Mouse (Mus musculus) kidney, postnatal 4 days (tissue): ENCODE data around the gene Dync1i2.
A peak's percentile ranks its signal among the peaks of the same experiment; 100 is the strongest.

ENCODE experiments used
- DNase-seq, 2 experiments: peaks; one replicate each; pipeline ENCODE4 v3.0.0; 2021; ENCODE audit warnings: mixed read lengths in 2 of 2

Dync1i2 gene

GRCm38 (mm10) chr2:71203819-71204432 lies 7.6 kb upstream of the Dync1i2 start:
- DNase-seq, result peak; percentile 53 to 63

- no peak for DNase-seq
These were observed 2.3 kb upstream of the Dync1i2 start for GRCm38 (mm10) chr2:71209041-71209755.

DNA sequence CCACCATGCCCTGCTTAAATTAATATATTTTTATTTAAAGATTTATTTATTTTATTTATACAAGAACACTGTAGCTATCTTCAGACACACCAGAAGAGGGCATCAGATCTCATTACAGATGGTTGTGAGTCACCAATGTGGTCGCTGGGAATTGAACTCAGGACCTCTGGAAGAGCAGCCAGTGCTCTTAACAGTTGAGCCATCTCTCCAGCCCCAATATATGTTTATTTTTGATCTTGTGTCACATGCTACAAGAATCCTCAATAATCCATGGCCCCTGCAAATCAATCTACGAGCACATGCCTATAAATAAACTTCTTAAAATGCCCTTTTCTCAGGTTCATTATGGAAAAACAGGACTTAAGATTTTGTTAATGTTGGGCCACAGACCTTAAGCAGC lies 410 bp upstream of the Dync1i2 start:
- DNase-seq, result no peak

DNA sequence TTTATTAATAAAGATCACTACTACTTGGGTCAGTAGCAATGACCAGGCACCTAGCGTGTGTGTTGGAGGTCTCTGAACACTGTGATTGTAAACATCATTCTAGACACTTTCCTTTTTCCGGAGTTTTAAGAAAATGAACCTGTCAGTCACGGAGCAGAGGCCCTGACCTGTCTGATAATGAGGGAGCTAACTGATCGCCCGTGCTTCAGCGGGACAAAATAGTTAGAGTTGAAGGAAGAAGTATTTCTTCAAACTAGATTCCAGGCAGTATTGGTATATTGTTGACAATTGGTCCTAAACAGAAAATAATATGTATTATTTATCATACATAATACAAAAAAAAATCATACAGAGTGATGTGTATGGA lies 837 bp downstream of the Dync1i2 start:
- DNase-seq, result no peak

DNA sequence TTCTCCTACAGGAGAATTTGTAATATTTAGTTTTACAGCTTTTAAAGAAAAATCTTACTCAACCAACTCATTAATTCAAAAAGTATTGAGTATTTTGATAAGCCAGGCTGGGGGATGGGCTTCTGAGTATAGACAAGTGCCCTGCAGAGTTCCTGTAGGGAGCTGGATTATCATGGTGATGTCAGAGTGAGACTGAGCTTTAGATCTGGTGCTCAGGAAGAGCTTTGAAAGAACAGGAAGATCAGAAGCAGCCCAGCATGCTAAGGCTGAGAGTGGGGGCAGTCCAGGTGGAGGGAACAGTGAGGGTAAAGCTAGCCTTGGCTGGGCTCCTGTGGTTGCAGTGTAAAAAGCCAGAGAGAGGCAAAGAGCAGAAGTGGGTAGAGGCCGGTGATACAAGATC lies 9.5 kb downstream of the Dync1i2 start:
- DNase-seq, result no peak

GRCm38 (mm10) chr2:71227398-71227797 lies 15.9 kb downstream of the Dync1i2 start:
- no peak for DNase-seq

- DNase-seq, result no peak
These were observed 18.1 kb downstream of the Dync1i2 start for GRCm38 (mm10) chr2:71229603-71230002.

GRCm38 (mm10) chr2:71231951-71232350 lies 20.4 kb downstream of the Dync1i2 start:
- DNase-seq, result no peak

DNA sequence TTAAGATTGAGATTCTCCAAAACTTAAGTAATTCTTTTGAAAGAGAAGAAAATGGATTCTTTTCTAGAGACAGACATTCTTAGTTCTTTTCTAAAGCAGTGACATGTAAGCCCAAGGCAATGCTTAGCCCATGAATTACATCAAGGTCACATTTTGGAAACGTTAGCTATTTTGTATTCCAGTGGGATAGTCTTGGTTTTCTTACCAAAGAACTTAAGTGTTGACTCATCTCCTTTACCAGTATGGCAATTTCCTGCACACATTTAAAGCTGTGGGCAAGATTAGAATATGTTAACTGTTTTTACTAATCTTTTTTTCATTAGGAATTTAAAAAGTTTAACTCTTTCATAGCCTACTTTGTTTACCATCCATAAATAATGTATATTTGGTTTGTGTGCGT lies 21.5 kb downstream of the Dync1i2 start:
- DNase-seq, result no peak

- no peak for DNase-seq
These were observed 23.9 kb downstream of the Dync1i2 start for GRCm38 (mm10) chr2:71235420-71235819.

GRCm38 (mm10) chr2:71236009-71236408 lies 24.5 kb downstream of the Dync1i2 start:
- no peak for DNase-seq

DNA sequence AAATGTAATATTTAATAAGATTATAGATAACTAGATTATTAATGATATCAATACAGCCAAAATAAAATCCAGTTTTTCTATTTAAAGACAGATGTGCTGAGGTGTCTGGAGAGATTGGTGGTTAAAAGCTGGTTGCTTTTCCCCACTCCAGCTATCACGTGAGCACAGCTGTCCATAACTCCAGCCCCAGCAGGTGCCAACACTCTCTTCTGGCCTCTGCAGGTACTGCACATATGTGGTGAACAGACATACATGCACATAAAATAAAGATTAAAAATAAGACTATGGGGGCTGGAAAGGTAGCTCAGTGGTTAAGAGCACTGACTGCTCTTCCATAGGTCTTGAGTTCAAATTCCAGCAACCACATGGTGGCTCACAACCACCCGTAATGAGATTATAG lies 30.0 kb downstream of the Dync1i2 start:
- no peak for DNase-seq

GRCm38 (mm10) chr2:71242180-71242579 lies 30.7 kb downstream of the Dync1i2 start:
- no peak for DNase-seq

DNA sequence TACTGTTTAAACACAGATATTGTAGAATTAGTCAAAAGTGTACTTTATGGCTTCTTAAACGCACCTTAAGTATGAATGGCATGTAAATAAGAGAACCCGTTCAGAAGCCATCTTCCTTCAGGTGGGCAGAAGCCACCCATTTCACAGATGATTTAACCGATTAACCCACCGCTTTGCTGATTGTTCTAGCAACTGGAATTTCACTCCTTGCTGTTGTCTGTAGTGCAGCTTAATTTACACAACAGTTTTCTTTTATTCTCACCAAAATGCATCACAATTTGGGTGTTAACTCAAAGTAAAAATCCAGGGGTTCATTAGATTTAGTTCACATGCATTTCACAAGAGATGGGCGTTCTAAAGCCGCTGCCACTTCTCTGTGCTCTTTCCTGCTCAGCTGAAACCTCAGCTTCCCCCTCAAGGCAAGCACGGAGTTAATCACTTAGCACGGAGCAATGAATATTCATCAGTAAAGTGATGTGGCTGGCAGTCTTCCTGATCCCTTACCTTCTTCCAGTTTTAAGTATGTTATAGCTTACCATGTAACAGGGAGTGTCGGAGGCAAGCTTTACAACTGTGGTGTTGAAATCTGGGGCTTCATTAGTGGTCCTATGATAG lies 31.7 kb downstream of the Dync1i2 start:
- DNase-seq, result no peak

GRCm38 (mm10) chr2:71244807-71245206 lies 33.3 kb downstream of the Dync1i2 start:
- DNase-seq, result no peak

- peak in 1 of 2 experiments; percentile 26 for DNase-seq
These were observed 33.9 kb downstream of the Dync1i2 start for GRCm38 (mm10) chr2:71245416-71245815.

DNA sequence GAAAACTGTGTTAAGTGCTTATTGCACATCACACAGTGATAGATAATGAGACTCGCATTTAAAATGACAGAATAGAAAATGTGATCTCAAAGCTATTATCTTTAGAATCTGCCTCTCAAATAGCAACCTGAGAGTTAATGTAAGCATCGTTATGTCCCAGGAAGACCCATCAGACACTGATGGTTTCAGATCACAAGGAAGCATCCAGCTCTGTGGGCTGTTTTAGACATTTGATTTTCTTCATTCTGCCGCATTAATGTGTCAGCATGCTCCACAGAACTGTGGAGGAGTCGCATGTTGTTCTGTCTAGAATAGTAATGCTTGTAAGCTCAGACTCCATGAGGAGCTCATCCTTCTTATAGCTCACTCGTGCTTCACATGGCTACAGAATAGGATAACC lies 34.6 kb downstream of the Dync1i2 start:
- DNase-seq, result no peak

DNA sequence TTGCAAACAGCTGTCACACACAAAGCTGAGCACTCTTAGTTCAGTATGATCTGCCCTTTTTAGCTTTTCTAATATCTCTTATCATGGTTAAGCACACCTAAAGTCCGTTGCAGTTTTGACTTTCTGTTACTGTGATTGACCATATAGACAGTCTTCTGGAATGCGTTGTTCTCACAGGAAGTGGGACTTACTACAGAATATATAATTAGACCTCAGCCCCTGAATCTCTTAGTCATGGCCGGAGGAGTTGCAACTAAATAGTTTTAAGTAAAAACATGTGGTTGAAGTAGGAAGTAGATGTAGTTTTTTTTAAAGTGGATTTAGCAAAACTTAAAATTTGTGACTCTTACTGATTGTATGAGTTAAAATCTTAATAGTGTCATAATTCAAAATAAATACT lies 36.6 kb downstream of the Dync1i2 start:
- DNase-seq, result no peak

GRCm38 (mm10) chr2:71250841-71251240 lies 39.3 kb downstream of the Dync1i2 start:
- no peak for DNase-seq

GRCm38 (mm10) chr2:71254836-71255235 lies 43.3 kb downstream of the Dync1i2 start:
- no peak for DNase-seq

- no peak for DNase-seq
These were observed 45.1 kb downstream of the Dync1i2 start for GRCm38 (mm10) chr2:71256581-71256980.

GRCm38 (mm10) chr2:71264585-71264984 lies 53.1 kb downstream of the Dync1i2 start:
- DNase-seq, result peak in 1 of 2 experiments; percentile 28

GRCm38 (mm10) chr2:71268691-71269090 lies 57.2 kb downstream of the Dync1i2 start:
- no peak for DNase-seq

- no peak for DNase-seq
These were observed 57.8 kb downstream of the Dync1i2 start for GRCm38 (mm10) chr2:71269332-71269731.
